Mouse (Mus musculus) hindbrain, postnatal 0 days (tissue): Measurements from ENCODE around the gene Phf7. TPM values are rescaled to one million over a fixed set of nuclear protein-coding genes. Genes with fewer than 3 reads are reported as not detected.

Experiments used
- ATAC-seq: fragments of 200-750 bp; cut with Nextera tagmentation; 2 replicates; pipeline ENCODE4 v1.8.0; 2017; ENCODE audit warnings: mild to moderate bottlenecking, moderate TSS enrichment, moderate library complexity
- DNase-seq: peaks from one replicate; pipeline ENCODE4 v3.0.0-alpha.2; 2015; ENCODE audit warnings: low spot score
- H3K27ac ChIP-seq: fragments of 300-500 bp; sonication (generic); 2 replicates; pipeline ENCODE4 v1.5.1; 2014; ENCODE audit warnings: mild to moderate bottlenecking
- H3K27me3 ChIP-seq: fragments of 300-500 bp; sonication (generic); 2 replicates; pipeline ENCODE4 v1.6.1; 2014; ENCODE audit warnings: low read length, mixed read lengths; ENCODE audit not compliant: insufficient read depth
- H3K36me3 ChIP-seq: fragments of 300-500 bp; sonication (generic); 2 replicates; pipeline ENCODE4 v1.6.1; 2014; ENCODE audit warnings: low read length, mixed read lengths; ENCODE audit not compliant: insufficient read depth
- H3K4me1 ChIP-seq: fragments of 300-500 bp; sonication (generic); 2 replicates; pipeline ENCODE4 v1.6.1; 2014; ENCODE audit warnings: antibody characterized with exemption, low read length, mixed read lengths; ENCODE audit not compliant: insufficient read depth
- H3K4me2 ChIP-seq: fragments of 300-500 bp; sonication (generic); 2 replicates; pipeline ENCODE4 v1.6.1; 2014; ENCODE audit warnings: low read depth, mild to moderate bottlenecking, low read length, moderate library complexity, mixed read lengths
- H3K4me3 ChIP-seq: fragments of 300-500 bp; sonication (generic); 2 replicates; pipeline ENCODE4 v1.5.1; 2014; ENCODE audit warnings: low read length
- H3K9ac ChIP-seq: fragments of 300-500 bp; sonication (generic); replicated peaks from 2 replicates; pipeline ENCODE4 v1.6.1; 2014; ENCODE audit warnings: mild to moderate bottlenecking, low read length, moderate library complexity, mixed read lengths
- H3K9me3 ChIP-seq: fragments of 300-500 bp; sonication (generic); 2 replicates; pipeline ENCODE4 v1.6.1; 2016; ENCODE audit warnings: low read length, mixed read lengths
- CTCF ChIP-seq: IDR thresholded peaks from 2 replicates; pipeline ENCODE4 v1.5.1; 2016; ENCODE audit warnings: antibody characterized with exemption, control low read depth, low read depth
- WGBS: fragments of 180-500 bp; shearing (Covaris S2); extraction: QIAGEN DNeasy Blood & Tissue Kit; methylation state at CpG from one replicate; pipeline ENCODE4 v1.1.7; 2014; 5-methylcytosine and 5-hydroxymethylcytosine counted together
- polyA plus RNA-seq: library from polyadenylated mRNA; unstranded; fragments of >200 nt; fragmentation: Nextera tagmentation; extraction: Ambion mirVana; gene quantifications from 2 replicates; pipeline ENCODE4 v1.2.1, GENCODE M21; 2015
- total RNA-seq: library from RNA; depleted of rRNA; stranded (reverse); fragments of >200 nt; gene quantifications from 2 replicates; pipeline ENCODE4 v1.2.3, GENCODE M21; 2014; rRNA removed

The Phf7 gene
- total RNA-seq, result 4.1 and 5.3 TPM in 2 replicates
- polyA plus RNA-seq, result 8.8 and 11.0 TPM in 2 replicates

DNA sequence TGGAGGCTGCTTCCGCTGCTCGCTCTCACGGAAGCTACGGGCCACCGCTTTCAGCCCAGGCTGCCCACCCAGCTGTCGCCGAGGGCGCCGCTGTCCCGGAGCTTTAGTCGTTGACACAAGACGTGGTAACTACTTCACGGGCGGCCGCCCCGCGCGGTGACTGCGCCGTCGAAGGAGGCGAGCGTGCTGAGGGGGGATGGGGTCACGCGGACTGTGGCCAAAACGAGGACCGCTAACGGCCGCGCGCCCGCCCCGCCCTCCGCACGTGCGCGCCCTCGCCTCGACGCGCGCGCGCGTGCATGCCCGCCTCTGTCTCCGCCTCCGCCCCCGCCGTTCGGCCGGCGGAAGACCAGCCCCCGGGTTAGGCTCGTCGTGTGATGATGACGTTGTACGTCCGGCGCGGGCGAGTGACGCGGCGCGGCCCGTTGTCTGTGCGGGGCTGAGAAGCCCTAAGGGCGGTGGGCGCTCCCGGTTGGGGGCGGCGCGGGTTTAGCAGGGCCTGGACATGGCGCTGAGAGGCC, at the start of gene Phf7, which contains the start of gene Bap1:
Gene Phf7, minus strand, starts transcription at position 234 of the 521 bp plus-strand sequence.
Gene Bap1, plus strand, starts transcription at position 367 of the 521 bp plus-strand sequence.
- H3K27me3 ChIP-seq, result no peaks in the 10 kb centered on the region
- peaks cover 7% of the 10 kb centered on the region; the same call in 1 of the 2 replicates for H3K4me1 ChIP-seq
- peak; percentile 95 for ATAC-seq
- H3K36me3 ChIP-seq, result peaks cover 29% of the 10 kb centered on the region
- H3K4me3 ChIP-seq, result peak within 1 kb of the TSS; percentile 99
- under 1% methylated on average over 74 of the region's 75 CpGs for WGBS
- H3K27ac ChIP-seq, result peak within 1 kb of the TSS; percentile 97
- H3K9ac ChIP-seq, result peak within 1 kb of the TSS; percentile 99
- peak within 1 kb of the TSS; percentile 87 for H3K4me2 ChIP-seq
- no peaks in the 10 kb centered on the region for H3K9me3 ChIP-seq
- no peak for TF ChIP-seq CTCF
- DNase-seq, result peak; percentile 98

DNA sequence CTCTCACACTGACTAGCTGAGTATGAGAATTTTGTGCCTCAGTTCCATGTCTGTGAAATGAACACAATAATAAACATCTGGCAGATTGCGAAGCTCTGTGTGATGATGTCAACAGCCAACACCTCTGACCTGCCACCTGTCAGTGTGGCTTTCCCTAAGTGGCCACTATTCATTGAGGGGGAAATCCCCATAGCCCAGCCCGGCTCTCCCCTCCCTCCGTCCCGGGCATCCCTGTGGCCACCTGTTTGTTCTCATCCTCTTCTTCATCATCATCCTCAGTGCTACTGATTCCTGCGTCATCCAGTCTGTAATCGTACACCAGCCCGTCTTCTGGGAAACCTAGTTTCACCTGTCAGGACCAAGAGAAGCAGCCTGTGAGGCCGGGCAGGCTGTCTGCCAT, 34.6 kb upstream of the Phf7 start:
- H3K9me3 ChIP-seq, result no peaks in the 10 kb centered on the region
- H3K36me3 ChIP-seq, result no peaks in the 10 kb centered on the region
- 92% methylated on average over 8 of the region's 8 CpGs for WGBS

DNA sequence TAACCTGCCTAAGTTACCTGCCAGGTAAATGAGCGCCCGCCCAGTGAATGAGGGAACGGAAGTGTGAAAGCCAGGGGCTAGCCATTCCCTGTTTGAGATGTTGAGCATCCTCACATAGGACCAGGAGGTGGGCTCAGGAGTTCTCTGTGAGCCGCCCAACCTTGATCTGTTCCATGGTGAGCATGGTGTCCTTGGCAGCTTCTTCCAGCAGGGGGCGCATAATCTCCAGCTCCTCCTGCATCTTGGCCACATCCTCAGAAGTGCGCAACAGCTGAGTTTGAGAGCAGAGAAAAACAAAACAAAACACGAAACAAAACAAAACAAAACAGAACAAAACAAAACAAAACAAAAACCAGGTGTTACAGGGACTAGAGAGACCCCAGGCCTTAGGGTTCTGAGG, 21.0 kb upstream of the Phf7 start:
- Histone ChIP-seq H3K27ac (no peak overlapping the region), H3K9me3 (no peaks in the 10 kb centered on the region), H3K36me3 (no peaks in the 10 kb centered on the region), H3K4me2 (no peak overlapping the region), H3K27me3 (no peaks in the 10 kb centered on the region), H3K9ac (no peak overlapping the region), H3K4me1 (peaks cover 25% of the 10 kb centered on the region), H3K4me3 (no peak overlapping the region)
- DNase-seq, result peak; percentile 83
- 0 out of 2 replicates have a peak, but pooled peaks have one; percentile 41 for ATAC-seq
- peak; percentile 93 for TF ChIP-seq CTCF
- WGBS, result 27% methylated on average over 7 of the region's 7 CpGs

More for the DNA sequence above, 34.6 kb upstream of the Phf7 start:
- no peaks in the 10 kb centered on the region for H3K4me1 ChIP-seq
- DNase-seq (no peak), ATAC-seq (no peak)
- H3K27me3 ChIP-seq, result no peaks in the 10 kb centered on the region
- H3K27ac ChIP-seq, result no peak overlapping the region
- H3K4me3 ChIP-seq, result no peak overlapping the region
- no peak overlapping the region for H3K9ac ChIP-seq
- TF ChIP-seq CTCF, result no peak
- H3K4me2 ChIP-seq, result no peak overlapping the region

DNA sequence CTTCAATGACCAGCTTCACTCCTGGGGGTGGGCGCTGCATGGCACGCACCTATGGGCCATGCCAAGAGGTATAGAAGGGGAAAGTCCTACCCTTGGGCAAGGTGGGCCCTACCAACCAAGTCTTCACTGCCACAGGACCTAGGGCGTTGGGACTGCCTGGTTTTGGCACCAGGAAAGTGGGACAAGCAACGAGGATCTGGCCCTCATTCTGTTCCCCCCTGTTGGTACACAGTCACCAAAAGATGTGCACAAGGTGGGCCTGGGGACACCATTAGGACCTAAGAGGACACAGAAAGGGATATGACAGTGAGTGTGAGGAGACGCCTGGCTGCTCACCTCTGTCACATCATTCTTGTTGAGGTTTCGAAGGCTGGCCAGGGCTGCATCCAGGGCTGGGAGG, 20.0 kb upstream of the Phf7 start:
- 92% methylated on average over 6 of the region's 6 CpGs for WGBS

GRCm38 (mm10) chr14:31269456-31270100, 18.5 kb upstream of the Phf7 start:
- H3K4me3 ChIP-seq, result peak overlapping the region; percentile 12
- no peaks in the 10 kb centered on the region for H3K36me3 ChIP-seq

More for the DNA sequence above, 20.0 kb upstream of the Phf7 start:
- Histone ChIP-seq H3K27ac (no peak overlapping the region), H3K36me3 (no peaks in the 10 kb centered on the region), H3K4me2 (no peak overlapping the region), H3K4me1 (peaks cover 25% of the 10 kb centered on the region), H3K9me3 (no peaks in the 10 kb centered on the region), H3K27me3 (no peaks in the 10 kb centered on the region), H3K4me3 (no peak overlapping the region), H3K9ac (no peak overlapping the region)
- no peak for ATAC-seq
- no peak for TF ChIP-seq CTCF
- DNase-seq, result no peak

GRCm38 (mm10) chr14:31268301-31269001, 17.3 kb upstream of the Phf7 start:
- Histone ChIP-seq H3K9me3 (no peaks in the 10 kb centered on the region), H3K27ac (peak overlapping the region; percentile 76), H3K4me3 (no peak overlapping the region), H3K4me1 (peaks cover 25% of the 10 kb centered on the region), H3K9ac (peak overlapping the region; percentile 15; the same call in 1 of the 2 replicates), H3K4me2 (peak overlapping the region; percentile 47), H3K36me3 (no peaks in the 10 kb centered on the region), H3K27me3 (no peaks in the 10 kb centered on the region)
- DNase-seq, result peak; percentile 62
- TF ChIP-seq CTCF, result no peak
- WGBS, result 26% methylated on average over 9 of the region's 9 CpGs
- peak; percentile 77 for ATAC-seq

More at GRCm38 (mm10) chr14:31269456-31270100, 18.5 kb upstream of the Phf7 start:
- Histone ChIP-seq H3K27me3 (no peaks in the 10 kb centered on the region), H3K9ac (peak overlapping the region; percentile 15; the same call in 1 of the 2 replicates), H3K27ac (peak overlapping the region; percentile 76), H3K9me3 (no peaks in the 10 kb centered on the region), H3K4me2 (peak overlapping the region; percentile 47), H3K4me1 (peaks cover 25% of the 10 kb centered on the region)
- DNase-seq (peak; percentile 55), ATAC-seq (peak; percentile 66)
- TF ChIP-seq CTCF, result no peak
- 15% methylated on average over 27 of the region's 28 CpGs for WGBS
